Mouse (Mus musculus) layer of hippocampus, adult 2 months (tissue): ENCODE data around the gene Lama5. TPM values are rescaled to one million over a fixed set of nuclear protein-coding genes. Genes with fewer than 3 reads are reported as not detected.

Experiments used
- DNase-seq, 2 experiments: peaks; one replicate each; pipeline ENCODE4 v3.0.0; 2022; ENCODE audit warnings: low spot score in 2 of 2
- H3K27ac ChIP-seq: fragments of 200-600 bp; 2 replicates; pipeline ENCODE4 v1.8.1; 2022
- H3K4me3 ChIP-seq: fragments of 200-600 bp; 2 replicates; pipeline ENCODE4 v1.8.1; 2022; ENCODE audit warnings: mild to moderate bottlenecking
- CTCF ChIP-seq: fragments of 200-600 bp; conservative IDR thresholded peaks from 2 replicates; pipeline ENCODE4 v1.8.1; 2022; ENCODE audit warnings: antibody characterized with exemption, mild to moderate bottlenecking, moderate library complexity
- long read RNA-seq, 2 experiments: library from polyadenylated mRNA; stranded (forward); transcript quantifications; one replicate each; pipeline ENCODE4 v2.0.0; 2021; ENCODE audit warnings: borderline mapping rate in 2 of 2
- total RNA-seq, 2 experiments: library from RNA; stranded (reverse); gene quantifications; 2 replicates each; pipeline ENCODE4 v1.2.3; 2021

Lama5 gene
- total RNA-seq: 1 to 10 TPM; 6.9 to 8.9 TPM
- long read RNA-seq, experiment 1, partial matches to known transcripts: 1 of 4 reads
- long read RNA-seq, experiment 1, other reads (novel, unspliced or antisense): 3 of 4 reads
- long read RNA-seq, experiment 2, partial matches to known transcripts: 0 of 1 reads
- long read RNA-seq, experiment 2, other reads (novel, unspliced or antisense): 1 of 1 reads

GRCm38 (mm10) chr2:180225762-180226378 lies at the start of gene Lama5:
TSS of gene Lama5 (minus strand) at chr2:180225859.
- no peak for TF ChIP-seq CTCF
- DNase-seq: no peak

GRCm38 (mm10) chr2:180274523-180274922 lies 48.9 kb upstream of the Lama5 start:
- DNase-seq: no peak
- H3K27ac ChIP-seq: no peak overlapping the region
- no peak for TF ChIP-seq CTCF
- H3K4me3 ChIP-seq: no peak overlapping the region

More at GRCm38 (mm10) chr2:180225762-180226378, at the start of gene Lama5:
- peak within 1 kb of the TSS; percentile 80 for H3K4me3 ChIP-seq
- peak within 1 kb of the TSS; percentile 61 for H3K27ac ChIP-seq

GRCm38 (mm10) chr2:180273394-180274244 lies 48.0 kb upstream of the Lama5 start, which contains the start of gene Cables2:
TSS of gene Cables2 (minus strand) at chr2:180273496.
- H3K27ac ChIP-seq: peak within 1 kb of the TSS; percentile 83
- peak; percentile 85 to 93 for DNase-seq
- no peak for TF ChIP-seq CTCF

GRCm38 (mm10) chr2:180272884-180273321 lies 47.2 kb upstream of the Lama5 start:
- Histone ChIP-seq H3K4me3 (peak overlapping the region; percentile 86), H3K27ac (peak overlapping the region; percentile 83)
- TF ChIP-seq CTCF: no peak
- DNase-seq: no peak

More at GRCm38 (mm10) chr2:180273394-180274244, 48.0 kb upstream of the Lama5 start, which contains the start of gene Cables2:
- H3K4me3 ChIP-seq: peak within 1 kb of the TSS; percentile 86

GRCm38 (mm10) chr2:180271804-180272395 lies 46.2 kb upstream of the Lama5 start:
- peak overlapping the region; percentile 86 for H3K4me3 ChIP-seq
- no peak for TF ChIP-seq CTCF
- no peak for DNase-seq
- H3K27ac ChIP-seq: peak overlapping the region; percentile 83; the same call in 1 of the 2 replicates

- no peak for DNase-seq
- H3K27ac ChIP-seq: peak overlapping the region; percentile 83; the same call in 1 of the 2 replicates
- no peak overlapping the region for H3K4me3 ChIP-seq
- no peak for TF ChIP-seq CTCF
Measured at GRCm38 (mm10) chr2:180270537-180271255, 45.0 kb upstream of the Lama5 start.

- DNase-seq: no peak
- no peak for TF ChIP-seq CTCF
- Histone ChIP-seq H3K4me3 (no peak overlapping the region), H3K27ac (no peak overlapping the region)
Measured at GRCm38 (mm10) chr2:180269329-180269728, 43.7 kb upstream of the Lama5 start.

- Histone ChIP-seq H3K27ac (0 out of 2 replicates have a peak overlapping the region, but pooled peaks have one; percentile 7), H3K4me3 (no peak overlapping the region)
- DNase-seq: no peak
- TF ChIP-seq CTCF: no peak
Measured at GRCm38 (mm10) chr2:180267955-180268354, 42.3 kb upstream of the Lama5 start.

GRCm38 (mm10) chr2:180262891-180263290 lies 37.2 kb upstream of the Lama5 start:
- Histone ChIP-seq H3K4me3 (no peak overlapping the region), H3K27ac (peak overlapping the region; percentile 33; the same call in 1 of the 2 replicates)
- TF ChIP-seq CTCF: no peak
- DNase-seq: no peak

GRCm38 (mm10) chr2:180262441-180262840 lies 36.8 kb upstream of the Lama5 start:
- TF ChIP-seq CTCF: no peak
- no peak overlapping the region for H3K4me3 ChIP-seq
- peak overlapping the region; percentile 61 for H3K27ac ChIP-seq
- no peak for DNase-seq

GRCm38 (mm10) chr2:180261901-180262300 lies 36.2 kb upstream of the Lama5 start:
- no peak for DNase-seq
- TF ChIP-seq CTCF: no peak
- Histone ChIP-seq H3K27ac (peak overlapping the region; percentile 61), H3K4me3 (no peak overlapping the region)
